ENCODE assay signal across 9 mouse cellular contexts in the genomic region with DNA sequence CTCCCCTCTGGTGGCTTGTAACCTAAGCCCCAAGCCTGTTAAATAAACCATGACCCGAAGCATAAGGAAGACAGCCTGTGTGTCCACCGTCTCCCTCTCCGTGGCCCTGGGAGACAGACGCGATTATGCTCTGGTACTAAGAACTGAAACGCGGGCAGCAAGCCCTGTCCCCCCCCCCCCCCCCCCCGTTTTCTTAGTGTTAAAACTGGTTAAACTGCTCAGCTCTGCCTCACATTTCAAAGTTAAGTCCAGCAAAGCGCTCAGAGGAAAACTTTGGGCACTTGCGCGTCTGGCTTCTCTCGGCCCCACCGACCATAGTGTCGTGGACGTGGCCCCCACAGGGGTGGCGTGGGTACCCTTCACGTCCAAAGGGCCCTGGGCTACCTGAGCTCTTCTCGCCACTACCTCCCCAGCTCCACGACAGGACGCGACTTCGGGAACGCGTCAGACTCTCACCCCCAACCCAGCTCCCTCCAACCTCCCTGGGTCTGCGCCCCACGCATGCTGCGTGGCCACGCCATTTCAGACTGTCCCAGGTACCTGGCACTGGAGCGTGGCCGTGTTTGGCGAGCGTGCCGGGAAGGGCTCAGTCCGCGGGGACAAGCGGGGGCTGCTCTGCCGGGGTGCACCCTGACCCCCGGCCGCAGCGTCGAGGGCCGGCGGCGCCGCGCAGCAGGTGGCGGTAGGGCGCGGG. TPM values are rescaled to one million over a fixed set of nuclear protein-coding genes. Genes with fewer than 3 reads are reported as not detected.
DNase-seq lines count a peak whose midpoint lies in the region; ATAC-seq and TF ChIP-seq lines count a peak whose summit lies in the region.
"Had no signal": no experiment of that assay in that cellular context is flagged by ENCODE, and none has a peak within 500 bp of the region (broad histone marks: within the 10 kb centered on the region; RNA-seq: fewer than 3 reads in every experiment).

No protein-coding gene starts in this region.

- H3K9me3 ChIP-seq in hindbrain, postnatal 0 days (ENCODE audit: low read length) = no peaks in the 10 kb centered on the region
- no peaks in the 10 kb centered on the region for H3K9me3 ChIP-seq in midbrain, postnatal 0 days (ENCODE audit: low read length)

- WGBS in thymus, adult 2 months = 19% methylated on average over 49 of the region's 49 CpGs
- WGBS in hindbrain, postnatal 0 days = 4% methylated on average over 38 of the region's 49 CpGs
- 3% methylated on average over 49 of the region's 49 CpGs for WGBS in midbrain, postnatal 0 days

- H3K4me2 ChIP-seq in hindbrain, postnatal 0 days (ENCODE audit: low read depth, low read length) = peak overlapping the region; percentile 90
- H3K4me2 ChIP-seq in midbrain, postnatal 0 days (ENCODE audit: low read depth, low read length, poor library complexity, severe bottlenecking) = peak overlapping the region; percentile 91

- H3K27ac ChIP-seq in thymus, adult 2 months (ENCODE audit: control insufficient read depth, insufficient read depth, low read length) = no peak overlapping the region
- no peak overlapping the region for H3K27ac ChIP-seq in hindbrain, postnatal 0 days
- no peak overlapping the region for H3K27ac ChIP-seq in midbrain, postnatal 0 days (ENCODE audit: low read depth, low read length)

- TF ChIP-seq CTCF in thymus, adult 2 months (IDR thresholded peaks at IDR 0.05; ENCODE audit: borderline replicate concordance, control insufficient read depth, extremely low read depth, insufficient read depth, low read length, poor library complexity) = no peak
- no peak for TF ChIP-seq CTCF in hindbrain, postnatal 0 days (IDR thresholded peaks at IDR 0.05; ENCODE audit: low read depth)
- no peak for TF ChIP-seq CTCF in midbrain, postnatal 0 days (IDR thresholded peaks at IDR 0.05)

- no peak for TF ChIP-seq POLR2A in thymus, adult 2 months (IDR thresholded peaks at IDR 0.05; ENCODE audit: control insufficient read depth, extremely low read depth, insufficient read depth, low read length, poor library complexity)

- H3K4me1 ChIP-seq in thymus, adult 2 months (replicated peaks; ENCODE audit: control insufficient read depth, insufficient read depth, low read length) = peaks cover 8% of the 10 kb centered on the region
- no peaks in the 10 kb centered on the region for H3K4me1 ChIP-seq in hindbrain, postnatal 0 days (ENCODE audit: insufficient read depth, low read length)
- no peaks in the 10 kb centered on the region for H3K4me1 ChIP-seq in midbrain, postnatal 0 days (ENCODE audit: insufficient read depth, low read length)

- H3K9ac ChIP-seq in hindbrain, postnatal 0 days (replicated peaks; ENCODE audit: low read length) = peak overlapping the region; percentile 68
- peak overlapping the region; percentile 69 for H3K9ac ChIP-seq in midbrain, postnatal 0 days (replicated peaks; ENCODE audit: low read length, poor library complexity, severe bottlenecking)

- no peaks in the 10 kb centered on the region for H3K36me3 ChIP-seq in thymus, adult 2 months (ENCODE audit: control insufficient read depth, insufficient read depth, low read length)
- no peaks in the 10 kb centered on the region for H3K36me3 ChIP-seq in hindbrain, postnatal 0 days (ENCODE audit: insufficient read depth, low read length)
- H3K36me3 ChIP-seq in midbrain, postnatal 0 days (ENCODE audit: insufficient read depth, low read length) = no peaks in the 10 kb centered on the region

- peaks cover 4% of the 10 kb centered on the region; the same call in 1 of the 2 replicates for H3K27me3 ChIP-seq in thymus, adult 2 months (ENCODE audit: control insufficient read depth, insufficient read depth, low read length)
- H3K27me3 ChIP-seq in hindbrain, postnatal 0 days (ENCODE audit: insufficient read depth, low read length) = no peaks in the 10 kb centered on the region
- H3K27me3 ChIP-seq in midbrain, postnatal 0 days (ENCODE audit: insufficient read depth, low read length) = peaks cover 4% of the 10 kb centered on the region; the same call in 1 of the 2 replicates
- H3K27me3 ChIP-seq: CH12.LX had no signal

- peak overlapping the region; percentile 49 for H3K4me3 ChIP-seq in thymus, adult 2 months (ENCODE audit: control insufficient read depth, insufficient read depth, low read length)
- peak overlapping the region; percentile 65 for H3K4me3 ChIP-seq in hindbrain, postnatal 0 days (ENCODE audit: low read length)
- H3K4me3 ChIP-seq in midbrain, postnatal 0 days (ENCODE audit: low read depth, low read length) = peak overlapping the region; percentile 63

- no peak for DNase-seq in frontal cortex, postnatal 10 days (ENCODE audit: low spot score in 2 of 2)
- DNase-seq in thymus, adult 2 months = no peak
- DNase-seq in thymus, postnatal 0 days (ENCODE audit: low spot score) = no peak
- no peak for DNase-seq in hindbrain, postnatal 0 days (ENCODE audit: low spot score)
- no peak for DNase-seq in midbrain, postnatal 0 days (ENCODE audit: low spot score)
- DNase-seq in spleen, adult 12 weeks (ENCODE audit: low spot score) = no peak
- no peak for DNase-seq in layer of hippocampus, adult 9-10 months (ENCODE audit: low spot score)

- peak; percentile 3; the same call in 1 of the 2 replicates for ATAC-seq in frontal cortex, adult (ENCODE audit: low TSS enrichment)
- peak; percentile 77 for ATAC-seq in hindbrain, postnatal 0 days
- peak; percentile 64 for ATAC-seq in midbrain, postnatal 0 days (ENCODE audit: low FRiP score)

RNA-seq across cellular contexts. Expression of a gene that starts 0.7 kb away (rescaled TPM):
- 6.1 and 6.6 TPM in 2 replicates for polyA plus RNA-seq in thymus, adult 2 months (2012; rRNA removed)
- 10.7 and 12.5 TPM in 2 replicates for polyA plus RNA-seq in thymus, postnatal 0 days (2015; fragmentation: Nextera tagmentation; extraction: Ambion mirVana)
- total RNA-seq in hindbrain, postnatal 0 days (2014; rRNA removed) = 7.1 and 10.0 TPM in 2 replicates
- polyA plus RNA-seq in hindbrain, postnatal 0 days (2015; fragmentation: Nextera tagmentation; extraction: Ambion mirVana) = 4.1 and 5.3 TPM in 2 replicates
- total RNA-seq in midbrain, postnatal 0 days (2014; rRNA removed) = 7.9 and 11.1 TPM in 2 replicates
- polyA plus RNA-seq in midbrain, postnatal 0 days (2015; fragmentation: Nextera tagmentation; extraction: Ambion mirVana) = 5.2 and 6.9 TPM in 2 replicates

Comparison
In these comparisons a context has a peak if more than half of its experiments do, and no peak if none do; other contexts are left out.
1. ATAC-seq: peak in every context shown above with its lines; median percentile 77 in hindbrain, postnatal 0 days; 64 in midbrain, postnatal 0 days; 3 in frontal cortex, adult.